Mouse (Mus musculus) B cell, adult (primary cell): Measurements from ENCODE around the gene Tbx10. TPM values are rescaled to one million over a fixed set of nuclear protein-coding genes. Genes with fewer than 3 reads are reported as not detected.

Experiments used
- total RNA-seq: library from RNA; stranded (reverse); gene quantifications from 4 replicates; pipeline ENCODE4 v1.2.4, GENCODE M21; 2023; ENCODE audit not compliant: inconsistent age

The Tbx10 gene
- not detected in 4 replicates for total RNA-seq

GRCm38 (mm10) chr19:3992416-3992815 lies at the start of gene Tbx10:
Gene Tbx10, plus strand, starts transcription at chr19:3992752.

GRCm38 (mm10) chr19:3958470-3958869 lies 34.1 kb upstream of the Tbx10 start, which contains the start of gene Aldh3b3:
Gene Aldh3b3, plus strand, starts transcription at chr19:3958645.

GRCm38 (mm10) chr19:3972229-3972628 lies 20.3 kb upstream of the Tbx10 start, which contains the start of gene Aldh3b2:
Gene Aldh3b2, plus strand, starts transcription at chr19:3972328.

GRCm38 (mm10) chr19:3986334-3986733 lies 6.2 kb upstream of the Tbx10 start, which contains the start of gene Acy3:
Gene Acy3, plus strand, starts transcription at chr19:3986570.

GRCm38 (mm10) chr19:4000119-4000900 lies 7.8 kb downstream of the Tbx10 start, which contains the start of the genes Nudt8 and Gm49405:
Gene Nudt8, plus strand, starts transcription at chr19:4000580.
Gene Gm49405, plus strand, starts transcription at chr19:4000626.

GRCm38 (mm10) chr19:4003112-4003511 lies 10.6 kb downstream of the Tbx10 start, which contains the start of gene Doc2g:
Gene Doc2g, plus strand, starts transcription at chr19:4003313.

GRCm38 (mm10) chr19:4012432-4013022 lies 20.0 kb downstream of the Tbx10 start, which contains the start of gene Ndufv1:
Gene Ndufv1, minus strand, starts transcription at chr19:4012806.

GRCm38 (mm10) chr19:4037788-4038232 lies 45.3 kb downstream of the Tbx10 start, which contains the start of gene Gstp1:
Gene Gstp1, minus strand, starts transcription at chr19:4037985.

GRCm38 (mm10) chr19:4045966-4046865 lies 53.7 kb downstream of the Tbx10 start, which contains the start of gene Gstp2:
Gene Gstp2, minus strand, starts transcription at chr19:4046023.

Other genes starting within 250 kb of the Tbx10 start
- 110 to 126 TPM (median 119 TPM) in 4 replicates for gene Kmt5b, start 225.3 kb upstream of the Tbx10 start, total RNA-seq
- 51.3 to 66.2 TPM (median 60.2 TPM) in 4 replicates for gene Chka, start 141.0 kb upstream of the Tbx10 start, total RNA-seq
- gene Tcirg1, start 85.6 kb upstream of the Tbx10 start, total RNA-seq = 135 to 176 TPM (median 152 TPM) in 4 replicates
- 84.9 to 96.2 TPM (median 92.2 TPM) in 4 replicates for gene Ndufs8, start 80.0 kb upstream of the Tbx10 start, total RNA-seq
- gene Aldh3b1, start 62.9 kb upstream of the Tbx10 start, total RNA-seq = 8.7 to 9.6 TPM (median 9.1 TPM) in 4 replicates
- 548 to 668 TPM (median 607 TPM) in 4 replicates for gene Unc93b1, start 57.6 kb upstream of the Tbx10 start, total RNA-seq
- gene Aldh3b3, start 34.1 kb upstream of the Tbx10 start, total RNA-seq = 0.60 TPM in 1 of 4 replicates, not detected in the others
- 0.22 to 0.38 TPM in 2 of 4 replicates, not detected in the others for gene Aldh3b2, start 20.4 kb upstream of the Tbx10 start, total RNA-seq
- not detected in 4 replicates for gene Acy3, start 6.2 kb upstream of the Tbx10 start, total RNA-seq
- 22.3 to 28.3 TPM (median 25.0 TPM) in 4 replicates for gene Nudt8, start 7.8 kb downstream of the Tbx10 start, total RNA-seq
- 3.2 to 4.8 TPM (median 4.4 TPM) in 4 replicates for gene Gm49405, start 7.9 kb downstream of the Tbx10 start, total RNA-seq
- gene Doc2g, start 10.6 kb downstream of the Tbx10 start, total RNA-seq = 8.6 to 10.7 TPM (median 10.2 TPM) in 4 replicates
- 83.3 to 94.8 TPM (median 93.6 TPM) in 4 replicates for gene Ndufv1, start 20.1 kb downstream of the Tbx10 start, total RNA-seq
- 129 to 162 TPM (median 142 TPM) in 4 replicates for gene Gstp1, start 45.2 kb downstream of the Tbx10 start, total RNA-seq
- gene Gstp2, start 53.3 kb downstream of the Tbx10 start, total RNA-seq = 8.5 to 13.7 TPM (median 10.5 TPM) in 4 replicates
- not detected in 4 replicates for gene Gstp3, start 66.8 kb downstream of the Tbx10 start, total RNA-seq
- gene Cabp2, start 88.8 kb downstream of the Tbx10 start, total RNA-seq = not detected in 4 replicates
- gene Cdk2ap2, start 104.4 kb downstream of the Tbx10 start, total RNA-seq = 125 to 143 TPM (median 131 TPM) in 4 replicates
- 177 to 203 TPM (median 187 TPM) in 4 replicates for gene Pitpnm1, start 107.2 kb downstream of the Tbx10 start, total RNA-seq
- 93.0 to 109 TPM (median 99.7 TPM) in 4 replicates for gene Aip, start 133.1 kb downstream of the Tbx10 start, total RNA-seq
- gene Gpr152, start 147.0 kb downstream of the Tbx10 start, total RNA-seq = 0.38 to 0.78 TPM (median 0.69 TPM) in 4 replicates
- gene Cabp4, start 151.3 kb downstream of the Tbx10 start, total RNA-seq = 1.8 to 2.4 TPM (median 2.0 TPM) in 4 replicates
- gene Coro1b, start 155.9 kb downstream of the Tbx10 start, total RNA-seq = 142 to 167 TPM (median 154 TPM) in 4 replicates
- gene Ptprcap, start 160.9 kb downstream of the Tbx10 start, total RNA-seq = 373 to 450 TPM (median 401 TPM) in 4 replicates
- 49.7 to 66.7 TPM (median 51.3 TPM) in 4 replicates for gene Rps6kb2, start 170.6 kb downstream of the Tbx10 start, total RNA-seq
- 78.2 to 88.7 TPM (median 80.1 TPM) in 4 replicates for gene Carns1, start 182.7 kb downstream of the Tbx10 start, total RNA-seq
- 250 to 285 TPM (median 268 TPM) in 4 replicates for gene Tbc1d10c, start 198.5 kb downstream of the Tbx10 start, total RNA-seq
- 381 to 449 TPM (median 412 TPM) in 4 replicates for gene Ppp1ca, start 199.3 kb downstream of the Tbx10 start, total RNA-seq
- 53.6 to 56.9 TPM (median 55.2 TPM) in 4 replicates for gene Rad9a, start 208.9 kb downstream of the Tbx10 start, total RNA-seq
- 141 to 150 TPM (median 145 TPM) in 4 replicates for gene Clcf1, start 221.5 kb downstream of the Tbx10 start, total RNA-seq
- not detected in 4 replicates for gene AC109138.7, start 221.6 kb downstream of the Tbx10 start, total RNA-seq
- gene Pold4, start 239.1 kb downstream of the Tbx10 start, total RNA-seq = 199 to 218 TPM (median 212 TPM) in 4 replicates